Mouse (Mus musculus) kidney, adult 2 months (tissue): Measurements from ENCODE around the gene Traf7.

Experiments
- CTCF ChIP-seq: fragments of 200-500 bp; conservative IDR thresholded peaks from 2 replicates; pipeline ENCODE4 v1.5.1; 2011; ENCODE audit warnings: low read depth, mild to moderate bottlenecking, control low read depth, low read length, moderate library complexity, mixed read lengths; ENCODE audit not compliant: insufficient read depth, insufficient read length
- POLR2A ChIP-seq: fragments of 200-500 bp; IDR thresholded peaks from one replicate; pipeline ENCODE4 v1.6.1; 2011; ENCODE audit warnings: low read depth, low read length, control low read depth

DNA sequence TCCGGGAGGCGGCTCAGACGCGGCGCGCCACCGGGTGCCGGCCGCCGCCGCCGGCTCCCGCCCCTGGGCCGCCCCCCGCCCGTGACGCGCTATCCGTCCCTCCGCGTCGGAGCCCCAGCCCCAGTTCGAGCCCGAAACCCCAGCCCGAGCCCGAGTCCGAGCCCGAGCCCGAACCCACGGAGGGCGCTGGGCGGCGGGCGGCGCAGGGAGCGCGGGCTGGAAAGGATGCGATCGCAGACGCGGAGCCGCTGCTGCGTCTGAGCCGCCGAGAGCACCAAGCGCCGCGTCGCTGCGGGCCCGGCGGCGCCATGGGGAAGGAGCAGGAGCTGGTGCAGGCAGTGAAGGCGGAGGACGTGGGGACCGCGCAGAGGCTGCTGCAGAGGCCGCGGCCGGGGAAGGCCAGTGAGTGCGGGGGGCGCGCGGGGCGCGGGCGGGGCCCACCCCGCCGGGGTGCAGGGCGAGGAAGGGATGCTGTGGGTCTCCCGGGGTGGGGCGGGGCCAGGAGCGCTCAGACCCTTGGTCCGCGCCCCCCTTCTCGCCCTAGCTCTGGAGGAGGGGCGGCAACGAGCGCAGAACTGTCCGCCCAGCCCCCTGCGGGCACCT is 39.0 kb downstream of the Traf7 start:
- no peak for TF ChIP-seq POLR2A
- no peak for TF ChIP-seq CTCF
